Mouse (Mus musculus): ENCODE measurements around the gene Mta3. TPM values are rescaled to one million over a fixed set of nuclear protein-coding genes. Genes with fewer than 3 reads are reported as not detected.

The Mta3 gene
- total RNA-seq, 2 experiments from 2014 or later: 7.6 to 9.7 TPM

GRCm38 (mm10) chr17:83807345-83807744, 101.4 kb downstream of the Mta3 start:
- no peak for DNase-seq
- intact Hi-C loops (cut with DNase I): loop anchor here (5.0 kb wide), 1 partner anchor 175 kb away; the partner anchor contains the start of gene Kcng3

GRCm38 (mm10) chr17:83807778-83808398, 101.9 kb downstream of the Mta3 start:
- DNase-seq: peak in 1 of 2 experiments; percentile 40
- intact Hi-C loops (cut with DNase I): loop anchor here (5.0 kb wide), 1 partner anchor 176 kb away; the partner anchor contains the start of gene Kcng3

DNA sequence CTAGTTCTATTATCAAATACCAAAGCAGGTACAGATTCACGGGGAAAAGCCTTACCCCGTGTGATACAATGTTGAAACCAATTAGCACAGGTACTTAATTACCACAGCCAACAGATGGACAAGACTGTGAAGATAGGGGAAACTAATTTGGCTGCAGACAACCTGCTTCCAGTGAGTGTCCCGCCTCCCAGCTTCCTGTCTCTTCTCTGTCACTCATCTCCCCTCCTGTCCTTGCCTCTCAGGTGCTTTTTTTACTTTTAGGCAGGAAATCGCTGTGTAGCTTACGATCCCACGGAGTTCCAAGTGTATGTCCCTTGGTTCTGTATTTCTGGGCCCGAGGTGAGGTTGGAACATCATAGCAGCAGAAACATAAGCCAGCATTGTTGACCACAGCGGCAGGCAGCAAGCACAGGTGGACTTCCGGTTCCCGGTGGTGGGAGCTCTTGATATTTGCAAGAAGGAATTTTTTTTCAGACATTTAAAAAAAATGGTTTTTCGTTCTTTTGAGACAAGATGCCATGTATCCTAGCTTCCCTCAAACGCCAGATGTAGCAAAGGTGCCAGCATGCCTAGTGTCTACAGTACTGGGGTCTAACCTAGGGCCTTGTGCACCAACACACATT, 102.6 kb downstream of the Mta3 start:
- DNase-seq: no peak
- intact Hi-C loops (cut with DNase I): loop anchor here (5.0 kb wide), 1 partner anchor 176 kb away; the partner anchor contains the start of gene Kcng3

GRCm38 (mm10) chr17:83809197-83809829, 103.3 kb downstream of the Mta3 start:
- no peak for DNase-seq
- intact Hi-C loops (cut with DNase I): loop anchor here (5.0 kb wide), 1 partner anchor 177 kb away; the partner anchor contains the start of gene Kcng3

DNA sequence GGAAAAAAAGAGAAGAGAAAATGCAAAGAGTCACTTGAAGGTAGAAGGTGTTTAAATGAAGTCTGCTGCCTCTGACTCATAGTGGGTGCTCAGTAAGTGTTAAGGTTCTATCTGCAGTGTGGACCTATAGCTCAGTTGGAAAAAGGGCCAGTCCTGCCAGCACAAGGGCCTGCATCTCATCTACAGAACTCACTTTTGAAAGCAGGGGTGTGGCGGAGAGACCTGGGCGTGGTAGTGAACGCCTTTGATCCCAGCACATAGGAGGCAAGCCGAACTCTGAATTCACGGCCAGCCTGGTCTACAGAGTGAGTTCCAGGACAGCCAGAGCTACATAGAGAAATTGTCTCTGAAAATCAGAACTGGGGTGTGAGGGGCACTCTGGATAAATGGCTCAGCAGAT, 104.3 kb downstream of the Mta3 start:
- intact Hi-C loops (cut with DNase I): no loop called here
- DNase-seq: no peak

DNA sequence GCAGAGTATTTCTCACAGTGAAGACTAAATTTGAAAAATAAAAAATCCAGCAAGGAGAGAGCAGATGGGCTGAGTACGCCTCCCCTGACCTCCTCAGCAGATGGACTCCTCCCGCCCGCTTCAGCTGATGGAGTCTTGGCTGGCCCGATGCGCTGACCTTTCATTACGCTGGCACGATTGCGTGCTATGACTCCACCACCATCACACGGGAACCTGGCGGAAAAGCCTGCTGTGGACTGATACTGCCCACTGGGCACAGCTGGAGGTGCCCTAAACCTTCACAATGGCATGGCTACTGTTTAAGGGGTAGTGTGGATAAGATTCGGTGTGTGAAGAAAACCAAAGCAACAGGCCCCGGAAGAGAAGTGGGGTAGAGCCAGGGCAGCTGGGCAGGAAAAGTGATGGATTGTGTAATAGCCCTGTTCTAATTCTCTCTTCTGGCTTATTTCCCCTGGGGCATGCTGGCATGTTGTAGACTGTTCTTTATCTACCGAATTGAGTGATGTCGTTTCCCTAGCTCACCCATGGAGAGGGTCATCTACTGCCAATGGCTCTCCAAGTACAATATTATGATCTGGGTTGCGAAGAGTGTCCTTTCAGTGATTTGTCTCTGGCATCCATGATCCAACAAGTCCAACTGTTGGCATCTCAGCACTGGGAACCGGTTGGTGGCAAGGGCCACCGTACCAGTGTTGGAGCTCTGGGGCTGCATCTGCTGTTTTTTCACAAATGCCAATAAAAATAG, 106.4 kb downstream of the Mta3 start:
- intact Hi-C loops (cut with DNase I): no loop called here
- DNase-seq: no peak

- DNase-seq: no peak
- intact Hi-C loops (cut with DNase I): no loop called here
Observed at GRCm38 (mm10) chr17:83813050-83813449, 107.1 kb downstream of the Mta3 start.

DNA sequence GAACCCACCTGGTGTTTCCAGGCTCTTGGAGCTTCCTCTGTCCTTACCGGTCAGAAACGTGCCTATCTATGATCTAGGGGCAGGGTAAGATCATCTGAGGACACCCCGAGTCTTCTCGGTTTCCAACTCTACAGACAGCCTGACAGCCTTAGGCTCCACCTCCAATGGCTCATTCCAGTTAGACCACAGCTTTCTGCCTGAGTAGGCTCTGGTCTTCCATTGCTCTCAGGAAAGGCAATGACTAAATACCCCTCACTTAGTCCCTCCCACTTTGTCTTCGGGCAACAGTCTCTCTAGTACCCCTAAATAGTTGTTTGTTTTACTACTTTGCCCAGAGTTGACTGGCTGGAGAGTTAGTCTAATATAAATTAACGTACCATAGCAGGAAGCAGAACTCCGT, 111.0 kb downstream of the Mta3 start:
- intact Hi-C loops (cut with DNase I): no loop called here
- no peak for DNase-seq

- no peak for DNase-seq
Observed at GRCm38 (mm10) chr17:83819503-83819902, 113.5 kb downstream of the Mta3 start.

DNA sequence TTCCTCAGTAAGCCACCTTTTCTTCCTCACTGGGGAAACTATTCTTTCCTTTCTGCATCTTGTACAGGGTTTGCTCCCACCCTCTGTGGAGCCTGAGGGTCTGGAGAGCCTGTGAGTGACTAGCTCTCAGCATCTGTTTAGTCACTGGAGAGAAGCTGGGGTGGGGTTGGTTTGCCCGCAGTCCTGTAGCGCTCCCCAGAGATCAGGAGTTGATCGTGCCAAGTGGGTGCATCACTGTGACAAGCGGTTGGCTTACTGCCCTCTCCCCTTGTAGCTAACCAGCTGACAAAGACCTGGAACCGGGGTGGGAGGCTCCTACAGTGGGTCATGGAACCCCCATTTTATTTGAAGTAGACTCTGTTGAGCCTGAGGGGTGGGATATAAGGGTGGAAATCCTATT, 114.7 kb downstream of the Mta3 start:
- intact Hi-C loops (cut with DNase I): no loop called here
- no peak for DNase-seq

More at GRCm38 (mm10) chr17:83819503-83819902, 113.5 kb downstream of the Mta3 start:
- intact Hi-C loops (cut with DNase I): no loop called here

DNA sequence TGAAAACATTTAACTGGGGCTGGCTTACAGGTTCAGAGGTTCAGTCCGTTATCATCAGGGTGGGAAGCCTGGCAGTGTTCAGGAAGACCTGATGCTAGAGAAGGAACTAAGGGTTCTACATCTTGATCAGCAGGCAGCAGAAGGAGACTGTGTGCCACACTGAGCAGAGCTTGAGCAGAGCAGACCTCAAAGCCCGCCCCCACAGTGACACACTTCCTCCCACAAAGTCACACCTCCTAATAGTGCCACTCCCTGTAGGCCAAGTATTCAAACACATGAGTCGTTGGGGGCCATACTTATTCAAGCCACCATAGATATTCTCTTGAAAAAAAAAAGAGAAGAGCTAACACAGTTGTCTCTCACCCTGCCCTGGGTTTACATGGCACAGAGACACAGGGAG, 115.9 kb downstream of the Mta3 start:
- intact Hi-C loops (cut with DNase I): no loop called here
- DNase-seq: no peak

DNA sequence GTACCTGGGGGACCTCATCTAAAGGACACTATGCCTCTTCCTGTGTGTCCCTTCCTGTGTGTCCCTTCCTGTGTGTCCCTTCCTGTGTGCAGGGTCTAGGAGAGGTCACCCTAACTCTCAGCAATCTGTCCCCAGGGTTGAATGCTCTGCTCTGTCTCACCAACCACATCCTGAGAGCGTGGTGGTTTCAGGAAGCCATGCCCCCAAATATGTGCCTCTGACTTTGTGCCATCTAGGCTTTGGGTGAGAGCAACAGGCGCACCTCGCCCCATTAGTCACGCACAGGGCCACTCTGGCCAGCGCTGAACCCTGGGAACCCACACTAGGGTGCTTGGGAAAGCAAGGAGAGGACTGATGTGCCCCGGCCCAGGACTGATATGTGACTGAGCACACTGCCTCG, 117.9 kb downstream of the Mta3 start:
- DNase-seq: no peak
- intact Hi-C loops (cut with DNase I): no loop called here

- intact Hi-C loops (cut with DNase I): no loop called here
- no peak for DNase-seq
Observed at GRCm38 (mm10) chr17:83829356-83829755, 123.4 kb downstream of the Mta3 start.

- no peak for DNase-seq
- intact Hi-C loops (cut with DNase I): no loop called here
Observed at GRCm38 (mm10) chr17:83830616-83831292, 124.8 kb downstream of the Mta3 start.

DNA sequence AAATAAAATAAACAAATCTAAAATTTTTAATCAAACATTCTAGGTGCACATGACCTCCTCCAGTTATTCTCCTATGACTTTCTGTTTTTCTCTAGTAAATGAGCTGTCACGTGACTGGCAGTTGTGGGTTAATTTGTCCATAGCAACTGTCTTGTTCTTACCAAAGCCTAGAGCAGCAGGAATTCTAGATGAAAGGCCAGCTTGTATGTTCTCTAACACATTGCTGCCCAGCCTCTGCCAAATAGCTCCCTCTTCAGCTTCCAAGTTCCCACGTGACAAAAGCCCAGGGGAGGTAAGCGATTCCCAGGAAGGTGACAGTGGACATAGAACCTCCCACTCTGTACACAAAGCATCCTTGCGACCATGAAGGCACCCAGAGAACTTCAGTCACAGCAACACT, 128.2 kb downstream of the Mta3 start:
- no peak for DNase-seq
- intact Hi-C loops (cut with DNase I): no loop called here

GRCm38 (mm10) chr17:83836048-83836447, 130.1 kb downstream of the Mta3 start:
- no peak for DNase-seq
- intact Hi-C loops (cut with DNase I): no loop called here

GRCm38 (mm10) chr17:83837659-83838190, 131.8 kb downstream of the Mta3 start:
- intact Hi-C loops (cut with DNase I): no loop called here
- no peak for DNase-seq

DNA sequence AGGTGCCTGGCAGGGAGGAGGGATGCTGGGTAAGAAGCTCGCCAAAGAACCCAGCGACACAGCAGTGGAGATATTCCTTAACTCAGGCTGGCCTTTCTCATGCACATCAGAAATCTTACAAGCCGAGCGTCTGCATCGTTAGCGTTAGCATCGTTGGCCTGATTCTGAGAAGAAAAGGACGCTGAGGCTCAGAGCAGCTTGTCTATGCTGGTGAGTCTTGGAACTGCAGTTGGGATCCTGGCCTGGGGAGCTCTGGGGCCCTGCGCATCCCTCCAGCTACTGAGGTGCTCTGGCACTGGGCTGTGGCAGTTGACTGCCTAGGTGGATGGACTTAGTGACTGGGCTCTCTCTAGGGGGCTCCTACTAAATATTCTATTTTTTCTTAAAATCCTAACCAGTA, 133.2 kb downstream of the Mta3 start:
- DNase-seq: no peak
- intact Hi-C loops (cut with DNase I): no loop called here

DNA sequence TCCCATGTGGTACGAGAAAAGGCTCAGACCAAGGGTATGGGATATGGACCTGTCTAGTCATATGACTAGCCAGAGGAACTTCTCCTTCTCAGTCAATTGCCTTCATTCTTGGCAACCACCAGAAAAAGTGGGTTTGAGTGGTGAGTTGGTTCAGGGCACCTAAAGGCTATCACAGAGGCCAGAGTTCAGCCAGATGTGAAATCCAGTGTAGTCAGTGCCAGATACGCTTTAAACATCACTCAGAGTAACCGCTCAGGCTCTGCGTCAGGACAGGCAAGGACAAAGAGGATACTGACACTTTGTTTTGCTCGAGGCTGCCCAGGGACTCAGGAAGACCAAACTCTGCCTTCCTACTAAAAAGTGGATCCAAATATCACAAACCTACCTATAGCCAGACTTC, 135.0 kb downstream of the Mta3 start:
- intact Hi-C loops (cut with DNase I): no loop called here
- DNase-seq: no peak

DNA sequence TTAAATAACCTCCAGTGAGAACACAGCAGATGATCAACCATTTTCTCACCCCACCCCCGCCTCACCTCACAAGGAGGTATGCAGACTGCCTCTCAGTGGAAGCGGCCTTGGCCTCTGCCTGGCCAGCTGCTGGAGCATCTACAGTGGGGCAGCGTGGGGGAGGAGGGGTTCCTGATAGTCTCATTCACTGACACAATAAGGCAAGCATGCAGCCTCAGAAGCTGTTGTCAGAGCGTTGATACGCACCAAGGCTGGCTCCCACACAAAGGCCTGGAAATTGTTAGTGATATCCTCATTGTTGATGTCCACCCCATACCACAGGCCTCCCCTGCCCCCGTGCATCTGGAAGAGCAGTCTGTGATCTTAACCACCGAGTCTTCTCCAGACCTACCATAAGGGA, 137.8 kb downstream of the Mta3 start:
- intact Hi-C loops (cut with DNase I): no loop called here
- no peak for DNase-seq
